Mouse (Mus musculus) spleen, postnatal 36 days (tissue): ENCODE data around the gene Os9.
"Not testable (repeated sequence)": the region's sequence is repeated elsewhere in the genome, so short reads cannot be mapped to it uniquely, and the experiment has no call there.

ENCODE experiments used
- DNase-seq, 2 experiments: peaks; one replicate each; pipeline ENCODE4 v3.0.0; 2022; ENCODE audit warnings: low spot score in 2 of 2, mixed read lengths in 1 of 2

The Os9 gene

GRCm38 (mm10) chr10:127080901-127081780 is 39.8 kb downstream of the Os9 start:
- DNase-seq: no peak

GRCm38 (mm10) chr10:127079665-127080391 is 41.1 kb downstream of the Os9 start:
- DNase-seq: no peak

DNA sequence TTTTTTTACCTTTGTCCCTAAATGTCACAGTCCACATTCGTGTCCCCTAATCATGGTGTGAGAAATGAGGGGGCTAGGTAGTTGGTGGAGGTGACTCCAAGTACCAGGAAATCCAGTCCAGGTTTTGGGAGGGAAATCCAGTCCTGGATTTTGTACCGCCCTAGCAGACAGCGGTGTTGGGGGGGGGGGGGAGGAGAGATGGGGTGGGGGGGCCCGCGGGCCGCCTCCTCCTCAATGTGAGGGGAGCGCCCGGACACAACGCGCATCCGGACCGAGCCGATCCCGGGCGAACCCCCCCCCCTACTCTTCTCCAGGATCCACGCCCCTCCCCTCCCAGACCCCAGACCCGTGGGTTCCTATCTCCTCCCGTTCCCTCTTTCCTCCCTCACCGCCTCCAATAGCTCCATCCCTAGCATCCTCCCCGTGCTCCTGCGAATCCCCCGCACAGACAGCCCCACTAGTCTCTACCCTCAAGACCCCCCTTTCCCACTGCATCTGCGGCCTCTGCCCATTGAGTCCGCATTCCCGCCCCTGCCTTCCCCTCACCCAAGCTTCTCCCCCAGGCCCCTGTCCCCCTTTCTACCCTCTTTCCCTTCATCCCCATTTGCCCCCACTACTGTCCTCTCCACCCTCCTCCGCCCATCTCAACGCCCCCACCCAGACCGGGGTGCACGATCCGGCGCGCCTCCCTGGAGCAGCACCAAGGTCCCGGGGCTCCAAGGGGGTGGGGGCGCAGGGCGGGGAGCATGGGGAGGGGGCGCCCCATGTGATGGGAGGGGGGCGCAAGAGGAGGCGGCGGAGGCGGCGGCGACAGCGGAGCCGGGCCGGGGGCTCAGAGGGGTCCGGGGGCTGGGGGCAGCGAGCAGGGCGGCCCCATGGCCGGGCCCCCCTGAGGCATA is 42.0 kb downstream of the Os9 start:
- DNase-seq: no peak

- DNase-seq: no peak
Measured at GRCm38 (mm10) chr10:127078001-127078676, 42.8 kb downstream of the Os9 start.

- no peak for DNase-seq
Measured at GRCm38 (mm10) chr10:127077515-127077914, 43.4 kb downstream of the Os9 start.

DNA sequence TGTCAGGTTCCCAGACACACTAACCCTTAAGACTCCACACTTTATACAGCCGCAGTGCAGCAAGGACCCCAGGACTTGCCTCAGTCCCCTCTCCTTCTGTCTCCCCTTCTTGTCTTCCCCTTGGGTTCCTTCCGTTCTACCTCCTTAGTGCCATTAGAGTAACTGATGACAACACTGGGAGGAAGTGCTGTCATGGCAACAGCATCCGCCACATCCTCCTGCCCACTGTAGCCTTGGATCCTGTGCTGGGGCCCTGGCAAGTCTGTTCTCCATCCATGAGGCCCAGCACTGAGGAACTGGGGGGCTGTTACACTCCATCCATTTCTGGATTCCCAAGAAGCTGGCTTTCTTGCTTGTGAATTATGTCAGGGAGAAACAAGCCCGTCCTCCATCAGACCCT is 44.8 kb downstream of the Os9 start:
- DNase-seq: peak; percentile 69 to 74

DNA sequence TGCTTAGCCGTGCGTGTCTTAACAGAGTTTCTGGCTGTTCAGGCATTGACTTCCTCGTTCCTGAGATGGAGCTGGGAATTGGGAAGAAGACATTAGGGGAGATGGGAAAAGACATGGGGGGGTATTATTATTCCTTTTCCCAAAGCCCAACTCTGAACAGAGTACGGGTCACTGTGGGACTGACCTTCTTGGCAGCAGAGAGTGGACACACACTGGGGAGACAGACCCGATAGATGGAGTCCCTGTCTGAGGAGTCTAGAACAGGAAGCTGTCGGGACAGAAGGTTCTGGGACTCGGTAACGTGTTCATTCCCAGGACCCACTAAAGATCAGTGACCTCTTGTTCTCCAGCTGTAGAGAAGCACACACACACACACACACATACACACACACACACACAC is 45.3 kb downstream of the Os9 start:
- DNase-seq: no peak

- peak; percentile 85 to 86 for DNase-seq
Measured at GRCm38 (mm10) chr10:127075080-127075479, 45.9 kb downstream of the Os9 start, which contains the start of gene Agap2. Gene Agap2, plus strand, starts transcription at chr10:127075284.

DNA sequence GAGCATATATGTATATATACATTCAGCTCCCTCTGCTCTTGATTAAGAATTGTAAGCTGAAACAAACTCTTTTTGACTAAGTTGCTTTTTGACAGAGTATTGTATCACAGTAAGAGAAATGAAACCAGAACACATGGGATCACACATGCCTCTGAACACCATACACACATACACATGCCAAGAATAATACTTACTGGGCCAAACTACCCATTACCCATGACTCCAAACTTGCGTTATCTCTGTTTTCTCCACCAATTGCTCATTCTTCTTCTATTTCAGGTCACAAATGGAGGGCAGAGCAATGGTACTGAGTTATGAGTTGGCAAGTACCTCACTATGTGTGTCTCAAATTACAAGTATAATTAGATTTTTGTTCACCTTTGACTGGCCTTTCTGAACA is 47.0 kb downstream of the Os9 start:
- no peak for DNase-seq

GRCm38 (mm10) chr10:127072969-127073368 is 48.0 kb downstream of the Os9 start:
- not testable (repeated sequence) for DNase-seq

DNA sequence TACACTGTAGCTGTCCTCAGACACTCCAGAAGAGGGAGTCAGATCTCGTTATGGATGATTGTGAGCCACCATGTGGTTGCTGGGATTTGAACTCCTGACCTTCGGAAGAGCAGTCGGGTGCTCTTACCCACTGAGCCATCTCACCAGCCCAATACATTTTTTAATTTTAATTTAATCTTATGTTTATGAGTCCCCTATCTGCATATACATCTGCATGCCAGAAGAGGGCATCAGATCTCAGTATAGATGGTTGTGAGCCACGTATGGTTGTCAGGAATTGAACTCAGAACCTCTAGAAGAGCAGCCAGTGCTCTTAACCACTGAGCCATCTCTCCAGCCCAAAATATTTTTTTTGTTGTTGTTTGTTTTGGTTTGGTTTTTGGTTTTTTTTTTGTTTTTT is 48.7 kb downstream of the Os9 start:
- DNase-seq: not testable (repeated sequence)

DNA sequence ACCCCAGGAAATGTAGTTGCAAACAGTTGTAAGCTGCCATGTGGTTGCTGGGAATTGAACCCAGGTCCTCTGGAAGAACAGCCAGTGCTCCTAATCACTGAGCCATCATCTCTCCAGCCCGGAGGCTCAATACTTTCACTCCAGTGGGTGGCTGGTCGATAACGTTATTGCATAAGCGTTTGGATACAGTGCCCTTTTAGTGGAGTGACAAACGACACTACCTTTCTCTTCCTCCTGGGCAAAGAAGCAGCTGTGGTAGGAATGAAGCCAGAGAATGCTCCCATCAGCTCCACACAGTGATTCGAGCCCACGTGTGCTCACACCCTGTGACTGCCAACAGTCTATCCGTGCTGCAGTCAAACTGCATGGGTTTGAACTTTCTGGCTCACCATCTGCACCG is 49.7 kb downstream of the Os9 start:
- DNase-seq: no peak

DNA sequence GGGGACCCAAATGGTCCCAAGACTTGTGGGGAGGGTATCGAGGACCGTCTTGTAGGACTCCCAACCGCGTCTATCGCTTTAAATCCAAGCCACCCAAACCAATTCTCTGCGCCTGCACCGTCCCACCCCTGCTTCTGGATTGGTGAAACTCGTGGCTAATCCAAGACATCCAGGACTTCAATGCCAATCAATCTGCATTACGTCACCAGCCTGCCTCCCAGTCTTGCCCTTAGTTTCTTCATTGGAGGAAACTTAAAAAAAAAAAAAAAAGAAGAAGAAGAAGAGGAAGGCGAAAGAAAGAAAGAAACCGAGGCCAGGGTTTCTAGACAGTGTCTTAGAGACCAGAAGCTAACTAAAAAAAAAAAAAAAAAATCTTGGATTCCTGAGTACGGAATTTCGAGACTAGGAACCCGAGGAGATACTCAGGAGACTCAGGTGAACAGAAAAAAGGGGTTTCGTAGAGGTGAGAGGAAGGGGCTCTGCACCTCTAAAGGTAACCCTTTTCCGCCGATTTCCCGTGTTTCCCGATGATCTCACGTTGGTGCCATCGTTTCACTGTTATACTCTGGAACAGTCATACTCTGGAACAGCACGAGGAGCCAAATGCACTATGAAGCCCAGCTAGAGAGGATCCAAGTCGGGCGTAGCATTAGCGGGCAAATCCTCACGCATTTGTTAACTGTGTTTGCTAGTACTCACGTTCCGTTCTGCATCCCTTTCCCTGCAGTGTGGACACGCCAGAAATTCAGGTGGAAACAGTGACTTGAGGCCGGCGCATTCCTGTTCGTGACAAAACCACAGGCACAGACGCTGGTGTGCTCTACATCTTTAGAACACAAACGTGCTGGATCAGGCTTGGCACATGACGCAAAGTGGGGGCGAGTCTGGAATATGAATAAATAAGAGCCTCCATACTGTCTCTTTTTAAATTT is 50.5 kb downstream of the Os9 start, which contains the start of gene Tspan31:
Gene Tspan31, minus strand, starts transcription at position 75 of the 932 bp plus-strand sequence.
- peak; percentile 81 to 87 for DNase-seq

DNA sequence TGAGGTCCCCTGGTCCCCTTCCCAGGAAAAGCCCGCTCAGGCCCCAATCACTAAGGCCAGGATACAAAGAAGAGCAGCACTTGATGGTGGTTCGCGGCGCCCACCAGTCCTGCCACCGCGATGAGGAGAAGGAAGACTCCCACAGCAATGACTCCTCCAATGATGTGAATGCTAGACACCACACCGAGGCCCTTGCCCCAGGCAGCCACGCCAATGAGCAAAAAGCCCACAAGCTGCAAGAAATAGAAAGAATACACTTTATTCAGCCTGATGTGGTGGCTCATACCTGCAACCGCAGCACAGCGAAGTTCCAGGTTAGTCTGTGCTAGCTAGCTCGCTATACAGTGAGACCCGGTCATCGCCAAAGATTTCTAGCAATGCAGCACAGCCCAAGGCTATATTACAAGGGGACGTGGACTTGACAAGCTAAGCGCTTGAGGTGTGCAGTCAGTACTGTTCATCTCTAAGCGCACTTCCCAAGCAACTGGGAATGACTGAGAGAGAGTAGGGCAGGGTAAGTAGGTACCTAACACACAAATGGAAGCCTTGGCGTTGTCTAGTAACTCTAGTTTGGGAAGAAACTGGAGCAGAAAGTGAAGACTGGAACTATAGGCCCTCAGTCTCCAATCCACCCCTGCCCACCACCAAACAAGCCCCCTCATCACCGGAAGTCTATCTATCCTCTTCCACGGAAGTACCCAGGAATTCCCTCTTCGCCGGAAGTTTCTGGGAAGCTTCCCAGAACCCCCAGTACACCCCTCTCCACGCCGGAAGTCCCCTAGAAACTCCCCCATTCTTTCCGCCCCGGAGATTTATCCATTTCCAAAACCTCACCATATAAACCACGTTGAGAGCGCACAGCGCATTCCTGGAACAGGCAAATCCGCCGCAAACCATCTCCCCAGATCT is 51.4 kb downstream of the Os9 start:
- no peak for DNase-seq

- no peak for DNase-seq
Measured at GRCm38 (mm10) chr10:127068360-127069038, 52.4 kb downstream of the Os9 start.

- DNase-seq: no peak
Measured at GRCm38 (mm10) chr10:127066519-127067018, 54.4 kb downstream of the Os9 start.

DNA sequence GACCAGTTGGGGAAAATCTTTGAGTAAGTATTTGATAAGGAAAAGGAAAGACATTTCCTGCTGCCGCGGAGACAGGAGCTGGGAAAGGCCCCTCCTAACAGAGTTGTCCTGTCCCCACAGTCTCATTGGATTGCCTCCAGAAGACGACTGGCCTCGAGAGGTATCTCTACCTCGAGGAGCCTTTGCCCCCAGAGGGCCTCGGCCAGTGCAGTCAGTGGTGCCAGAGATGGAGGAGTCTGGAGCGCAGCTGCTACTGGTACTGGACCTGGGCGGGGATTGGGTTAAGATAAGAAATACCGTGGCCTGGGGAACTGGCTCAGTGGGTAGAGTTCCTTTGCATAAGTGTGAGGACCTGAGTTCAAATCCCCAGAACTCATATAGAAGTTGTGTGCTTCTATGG is 55.0 kb downstream of the Os9 start:
- DNase-seq: no peak
